Mouse (Mus musculus): ENCODE data around the gene Ppp1r11.

DNA sequence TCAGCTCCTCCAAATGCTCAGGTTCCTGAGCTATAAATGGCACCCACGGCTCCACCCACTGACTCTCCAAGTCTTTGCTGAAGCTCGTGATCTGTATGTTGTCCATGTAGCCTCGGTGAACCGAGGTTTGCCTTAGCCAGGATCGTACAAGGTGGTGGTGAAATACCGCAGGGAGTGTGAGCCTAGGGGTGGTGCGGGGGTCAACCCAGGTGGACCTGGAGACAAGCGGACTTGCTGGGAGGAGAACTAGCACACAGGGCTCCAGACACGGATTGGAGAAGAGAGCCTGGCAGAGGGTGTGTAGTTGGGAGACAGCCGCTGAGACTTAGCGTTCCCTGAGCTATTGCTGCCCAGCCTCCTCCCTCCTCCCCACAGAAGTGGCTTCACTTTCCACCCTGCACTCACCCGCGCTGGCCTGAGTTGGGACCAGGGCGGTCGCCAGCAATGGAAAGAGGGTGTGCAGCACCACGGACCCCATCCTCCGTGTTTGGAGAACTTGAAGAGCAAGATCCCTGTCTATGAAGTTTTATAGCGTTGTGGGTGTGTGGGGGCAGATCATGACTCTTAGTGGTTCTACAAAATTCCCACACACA, 29.8 kb upstream of the Ppp1r11 start, which contains the start of gene 2410137M14Rik:
- TF ChIP-seq EP300 (IDR thresholded peaks at IDR 0.05; ENCODE audit: low read depth): no peak
- TF ChIP-seq CTCF (IDR thresholded peaks at IDR 0.05; ENCODE audit: low read depth): no peak

Measured in liver, embryonic 14.5 days (tissue).